Mouse (Mus musculus): ENCODE measurements at regions not wholly inside any gene's neighbourhood (a gene's known extent, or its start where the extent isn't known, plus 50 kb on each side); places are given as distances from the start of the nearest gene placed in this dataset.
"Not testable (repeated sequence)": the region's sequence is repeated elsewhere in the genome, so short reads cannot be mapped to it uniquely, and the experiment has no call there.

DNA sequence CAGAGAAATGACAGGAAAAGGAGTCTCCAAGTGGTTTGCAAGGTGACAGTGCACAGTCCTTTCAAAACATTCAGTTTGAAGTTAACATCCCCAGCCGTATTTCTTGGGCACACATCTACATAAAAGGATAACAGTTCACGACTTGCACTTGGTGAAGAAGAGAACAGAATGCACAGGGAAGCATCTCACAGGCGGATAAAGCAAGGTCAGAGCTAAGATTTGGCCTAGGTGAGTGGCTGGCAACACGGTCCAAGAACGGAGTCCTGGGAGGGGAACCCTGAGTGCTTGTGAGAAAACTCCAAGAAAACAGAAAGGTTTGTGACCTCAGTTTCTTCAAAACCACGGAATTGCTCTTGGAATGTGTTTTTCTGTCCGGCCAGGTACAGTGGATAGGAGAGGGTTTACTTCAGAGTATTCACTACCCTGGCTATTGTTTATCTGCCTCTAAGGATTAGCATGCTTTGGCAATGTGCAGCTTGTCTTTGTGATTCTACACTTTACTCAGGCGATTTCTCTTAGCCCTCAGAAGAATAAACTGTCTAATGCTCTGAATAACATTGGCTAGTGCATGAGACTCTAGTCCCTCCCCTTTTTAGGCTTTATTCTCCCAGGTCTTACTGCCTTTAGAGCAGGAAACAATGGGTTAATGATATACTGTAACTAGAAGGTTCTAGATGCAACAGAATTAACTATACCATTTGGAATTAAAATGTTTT, 73.4 kb upstream of the Chd2 start:
- intact Hi-C loops (cut with DNase I; ENCODE audit: low total_unique reads): loop anchor here (5.0 kb wide), 1 partner anchor 73 kb away; the partner anchor contains the start of gene Chd2
- DNase-seq: no peak

DNA sequence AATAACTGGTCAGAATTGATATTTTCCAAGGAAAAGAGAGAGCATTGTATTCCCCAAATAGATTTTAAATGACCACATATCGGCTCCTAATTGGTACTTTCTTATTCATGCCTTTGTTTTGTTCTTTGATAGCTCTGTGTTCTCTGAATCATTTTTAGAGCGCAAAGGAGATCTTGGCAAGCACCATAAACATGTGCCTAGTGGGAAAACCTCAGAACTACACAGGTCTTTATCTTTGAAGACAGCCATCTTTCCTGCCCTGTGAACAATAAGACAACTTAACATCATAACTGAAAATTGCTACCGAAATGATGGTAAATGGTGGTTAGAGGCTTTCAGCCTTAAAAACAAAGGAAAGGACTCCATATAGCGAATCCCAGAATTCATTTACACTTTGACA, 72.7 kb upstream of the Chd2 start:
- intact Hi-C loops (cut with DNase I; ENCODE audit: low total_unique reads): no loop called here

DNA sequence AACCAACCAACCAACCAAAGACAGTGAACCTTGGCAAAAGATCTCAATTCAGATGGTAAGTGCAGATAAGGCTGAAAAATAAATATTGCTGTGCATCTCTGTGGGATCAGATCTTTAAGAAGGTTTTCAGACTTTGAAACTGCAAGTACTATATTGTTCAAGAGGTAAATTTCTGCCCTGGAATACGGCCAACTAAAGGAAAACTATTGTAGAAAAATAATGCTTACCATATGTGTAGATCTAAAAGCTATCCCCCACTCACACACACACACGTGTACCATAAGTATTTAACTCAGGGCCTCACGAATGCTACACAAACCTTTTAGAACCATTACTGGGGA, 71.1 kb upstream of the Chd2 start:
- DNase-seq: no peak
- intact Hi-C loops (cut with DNase I; ENCODE audit: low total_unique reads): no loop called here

More for the DNA sequence above, 72.7 kb upstream of the Chd2 start:
- no peak for DNase-seq

DNA sequence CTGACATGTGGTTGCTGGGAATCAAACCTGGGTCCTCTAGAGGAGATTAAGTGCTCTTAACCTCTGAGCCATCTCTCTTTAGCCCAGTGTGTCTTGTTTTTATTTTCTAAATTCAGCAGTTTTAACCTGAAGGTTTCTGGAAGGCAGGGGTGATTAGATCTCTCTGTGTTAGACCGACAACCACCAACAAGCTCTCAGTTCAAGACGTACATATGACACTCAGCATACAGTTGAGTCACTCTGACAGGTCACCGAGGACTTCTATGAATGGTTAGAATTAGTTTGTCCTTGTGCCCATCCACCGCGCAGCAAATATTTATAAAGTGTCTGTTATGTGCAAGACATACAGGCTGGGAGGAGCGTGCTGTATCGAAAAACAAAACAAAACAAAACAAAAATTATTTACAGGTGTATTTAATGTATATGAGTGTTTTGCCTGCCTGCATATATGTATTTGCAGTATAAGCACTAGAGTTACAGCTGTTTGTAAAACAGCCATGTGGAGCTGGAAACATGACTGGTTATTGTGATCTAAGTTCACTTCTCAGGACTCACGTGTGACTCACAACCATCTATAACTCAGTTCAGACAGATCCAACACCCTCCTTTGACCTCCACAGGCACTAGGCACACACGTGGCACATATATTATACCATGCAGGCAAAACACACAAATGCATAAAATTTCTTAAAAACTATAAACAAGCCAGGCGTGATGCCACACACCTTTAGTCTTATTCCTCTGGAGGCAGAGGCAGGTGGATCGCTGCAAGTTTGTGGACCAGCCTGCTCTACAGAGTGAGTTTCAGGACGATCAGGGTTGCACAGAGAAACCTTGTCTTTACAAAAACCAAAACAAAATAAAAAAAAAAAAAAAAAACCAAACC, 70.5 kb upstream of the Chd2 start:
- no peak for DNase-seq
- intact Hi-C loops (cut with DNase I; ENCODE audit: low total_unique reads): no loop called here

DNA sequence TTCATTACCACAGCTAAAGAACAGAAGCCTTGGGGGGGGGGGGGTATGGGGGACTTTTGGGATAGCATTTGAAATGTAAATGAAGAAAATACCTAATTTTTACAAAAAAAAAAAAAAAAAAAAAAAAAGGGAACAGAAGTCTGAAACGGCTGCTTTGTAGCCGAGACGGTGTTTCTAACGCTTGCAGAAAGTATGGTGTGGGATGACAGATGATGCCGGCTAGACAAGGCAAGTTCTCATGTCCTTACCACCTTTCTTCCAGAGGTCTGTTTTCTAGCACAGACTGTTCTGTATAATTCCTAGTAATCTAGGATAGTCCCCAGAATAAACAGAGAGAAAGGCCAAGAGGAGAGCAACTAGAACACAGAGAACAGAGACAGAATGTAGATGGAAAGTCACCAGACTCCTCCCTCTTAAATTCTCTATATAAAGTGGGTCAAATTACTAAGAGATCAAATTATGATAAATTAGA, 67.2 kb upstream of the Chd2 start:
- intact Hi-C loops (cut with DNase I; ENCODE audit: low total_unique reads): no loop called here

DNA sequence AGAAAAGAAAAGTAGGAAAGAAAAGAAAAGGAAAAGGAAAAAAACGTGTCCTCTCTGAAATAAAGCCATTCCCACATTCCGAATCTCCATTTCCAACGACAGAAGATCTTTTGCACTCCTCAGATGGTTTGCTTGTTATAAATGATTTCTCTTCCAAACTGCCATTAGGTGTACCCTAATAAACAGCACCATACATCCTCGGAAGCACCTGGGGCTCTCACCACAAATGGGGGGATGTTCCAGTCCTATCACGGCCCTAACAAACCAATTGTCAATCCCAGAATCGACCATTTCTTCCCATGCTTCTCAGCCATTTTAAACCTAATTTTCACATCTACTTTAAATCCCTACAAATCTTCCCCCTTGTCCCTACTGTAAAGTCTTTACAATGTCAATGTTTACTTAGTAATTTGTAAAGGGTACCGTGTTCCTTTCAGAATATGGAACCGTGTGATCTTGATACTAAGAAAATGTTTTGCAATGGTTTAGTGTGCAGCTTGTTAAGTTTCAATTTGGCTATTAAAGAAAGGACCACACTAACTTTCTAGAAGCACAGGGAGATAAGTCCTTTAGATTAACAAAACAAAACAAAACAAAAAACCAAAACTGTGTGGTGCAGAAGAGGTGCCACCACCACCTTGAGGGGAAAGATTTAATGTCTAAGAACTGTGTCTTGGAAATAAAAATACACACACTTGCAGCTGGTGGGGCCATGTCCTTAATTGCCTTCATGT, 66.6 kb upstream of the Chd2 start:
- intact Hi-C loops (cut with DNase I; ENCODE audit: low total_unique reads): no loop called here
- no peak for DNase-seq

More for the DNA sequence above, 67.2 kb upstream of the Chd2 start:
- no peak for DNase-seq

DNA sequence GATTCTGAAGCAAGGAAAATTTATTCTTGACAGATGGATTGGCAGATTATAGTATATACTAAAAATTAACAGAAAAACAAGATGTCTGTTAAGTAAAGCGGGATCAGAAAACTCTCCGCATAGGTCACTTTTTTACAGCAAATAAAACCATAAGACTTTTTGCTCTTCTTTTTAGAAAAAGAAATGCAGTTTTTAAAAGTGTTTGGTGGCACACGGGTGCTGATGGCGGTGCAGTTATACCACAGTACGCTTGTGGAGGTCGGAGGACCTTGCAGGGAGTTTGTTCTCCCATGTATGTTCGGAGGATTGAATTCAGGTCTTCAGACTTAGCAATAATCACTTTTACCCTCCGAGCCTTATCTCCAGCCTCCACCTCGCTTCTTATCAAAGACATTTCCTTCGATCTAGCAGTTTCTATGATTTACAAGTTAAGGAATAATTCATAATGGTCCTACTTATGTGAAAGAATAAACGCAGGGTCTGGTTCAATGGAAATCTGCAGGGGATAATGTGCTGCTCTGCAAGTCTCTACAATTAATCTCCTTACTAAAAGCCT, 65.9 kb upstream of the Chd2 start:
- no peak for DNase-seq
- intact Hi-C loops (cut with DNase I; ENCODE audit: low total_unique reads): no loop called here

DNA sequence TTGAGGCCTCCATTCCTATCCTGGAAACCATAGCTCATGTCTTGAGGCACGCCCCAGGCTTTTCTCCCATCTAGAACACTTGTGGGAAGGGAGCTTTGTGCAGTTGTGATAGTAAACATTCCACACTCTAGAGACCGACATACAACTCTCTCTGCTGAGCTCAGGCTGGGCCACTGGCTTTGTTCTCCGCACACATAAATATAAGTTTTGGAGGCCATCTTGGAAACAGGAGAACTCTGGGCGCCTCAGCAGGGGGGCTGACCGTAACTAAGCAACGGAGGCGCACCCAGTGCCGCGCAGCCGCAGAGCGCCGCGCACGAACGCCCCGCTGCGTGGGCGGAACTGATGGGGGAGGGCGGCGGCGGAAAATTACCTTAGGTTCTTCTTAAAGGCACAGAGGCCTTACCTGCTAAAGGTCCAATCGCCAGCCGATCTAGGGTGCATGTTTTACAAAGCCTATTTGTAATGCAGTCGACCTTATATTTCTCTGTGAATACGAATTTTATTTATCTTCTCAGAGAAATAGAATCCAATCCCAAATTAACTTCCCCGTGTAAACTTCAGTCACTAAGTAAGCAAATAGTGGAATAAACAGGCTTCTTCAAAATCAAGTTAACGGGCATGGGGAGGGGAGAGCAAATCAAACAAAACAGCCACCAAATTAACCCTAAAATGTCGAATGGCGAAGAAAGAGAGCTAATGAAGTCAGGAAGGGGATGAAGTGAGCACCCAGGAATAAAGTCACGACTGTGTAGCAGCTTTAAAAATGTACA, 65.2 kb upstream of the Chd2 start:
- DNase-seq: peak; percentile 93
- intact Hi-C loops (cut with DNase I; ENCODE audit: low total_unique reads): no loop called here

DNA sequence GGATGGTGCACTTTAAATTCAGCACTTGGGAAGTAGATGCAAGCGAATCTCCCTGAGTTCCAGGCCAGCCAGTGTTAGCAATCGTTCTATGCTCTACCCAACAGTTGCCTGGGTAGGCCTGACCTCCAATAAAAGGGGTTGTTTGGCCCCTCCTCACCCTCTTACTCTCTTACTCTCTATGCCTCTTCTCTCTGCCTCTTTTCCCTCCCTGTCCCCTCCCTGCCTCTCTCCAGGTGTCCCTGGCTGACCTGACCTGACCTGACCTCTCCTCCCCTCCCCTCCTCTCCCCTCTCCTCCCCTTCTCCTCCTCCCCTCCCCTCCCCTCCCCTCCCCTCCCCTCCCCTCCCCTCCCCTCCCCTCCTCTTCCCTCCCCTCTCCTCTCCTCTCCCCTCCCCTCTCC, 63.0 kb upstream of the Chd2 start:
- intact Hi-C loops (cut with DNase I; ENCODE audit: low total_unique reads): no loop called here
- DNase-seq: no peak

DNA sequence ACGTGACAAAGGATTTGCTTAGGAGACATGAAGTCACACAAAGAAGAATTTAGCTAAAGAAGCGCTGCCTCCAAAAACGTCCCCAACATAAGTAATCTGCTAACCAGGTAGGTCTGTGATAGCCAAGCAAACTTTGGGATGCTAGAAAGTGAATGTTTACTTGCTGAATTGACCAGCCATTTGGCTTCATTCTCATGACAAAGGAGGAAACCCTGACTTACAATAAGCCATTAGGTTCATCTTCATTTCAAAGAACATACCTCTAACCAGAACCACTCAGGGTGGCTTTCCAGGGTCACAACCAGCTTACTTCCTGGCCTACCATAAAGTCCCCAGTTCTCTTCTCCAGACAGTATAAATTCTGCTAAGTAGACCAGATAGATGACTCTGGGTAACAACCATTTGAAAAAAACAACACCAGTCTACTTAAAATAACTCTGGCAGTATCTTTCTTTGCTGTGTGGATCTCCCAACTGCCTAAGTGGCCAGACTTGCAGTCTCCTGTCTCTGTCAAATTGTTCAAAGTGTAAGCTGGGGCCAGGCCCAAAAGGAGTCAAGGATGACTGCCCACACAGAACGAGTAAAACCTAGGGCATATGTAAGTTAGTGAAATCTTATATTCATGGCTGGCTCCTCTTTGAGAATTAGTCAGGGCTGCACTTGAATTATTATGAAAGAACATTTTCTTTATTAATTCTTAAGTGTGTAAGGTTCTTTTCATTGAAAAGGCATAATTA, 61.4 kb upstream of the Chd2 start:
- DNase-seq: no peak
- intact Hi-C loops (cut with DNase I; ENCODE audit: low total_unique reads): no loop called here

DNA sequence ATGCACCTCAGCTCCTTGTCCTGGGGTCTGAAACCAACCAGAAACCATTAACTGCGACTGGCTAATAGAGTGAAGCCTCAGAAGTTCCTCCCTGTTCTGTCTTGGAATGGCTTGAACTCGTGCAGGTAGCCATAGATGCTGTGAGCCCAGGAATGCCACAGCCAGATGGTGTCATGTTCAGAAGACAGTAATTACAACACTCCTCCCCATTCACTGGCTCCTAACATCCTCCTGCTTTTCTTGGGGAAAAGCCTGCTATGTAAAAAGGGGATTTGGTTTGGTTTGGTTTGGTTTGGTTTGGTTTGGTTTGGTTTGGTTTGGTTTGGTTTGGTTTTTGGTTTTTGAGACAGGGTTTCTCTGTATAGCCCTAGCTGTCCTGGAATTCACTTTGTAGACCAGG, 59.7 kb upstream of the Chd2 start:
- no peak for DNase-seq
- intact Hi-C loops (cut with DNase I; ENCODE audit: low total_unique reads): no loop called here

DNA sequence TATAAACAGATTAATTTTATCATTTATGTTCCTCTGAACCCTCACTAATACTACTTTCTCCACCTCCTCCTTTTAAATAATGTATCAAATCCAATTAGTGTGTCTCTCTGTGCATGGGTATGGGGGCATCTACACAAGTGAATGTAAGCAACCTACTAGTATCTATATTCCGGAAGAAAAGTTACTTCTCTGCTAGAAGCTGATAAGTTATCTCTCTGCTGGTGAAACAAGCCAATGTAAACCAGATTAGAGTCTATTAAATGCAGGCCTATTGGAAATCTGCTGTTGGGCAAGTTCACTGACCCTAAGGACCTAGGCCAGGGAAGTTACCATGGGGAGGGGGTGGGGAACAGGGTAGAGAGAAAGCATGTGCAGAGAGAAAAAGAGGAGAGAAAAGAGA, 59.1 kb upstream of the Chd2 start:
- intact Hi-C loops (cut with DNase I; ENCODE audit: low total_unique reads): no loop called here
- no peak for DNase-seq

DNA sequence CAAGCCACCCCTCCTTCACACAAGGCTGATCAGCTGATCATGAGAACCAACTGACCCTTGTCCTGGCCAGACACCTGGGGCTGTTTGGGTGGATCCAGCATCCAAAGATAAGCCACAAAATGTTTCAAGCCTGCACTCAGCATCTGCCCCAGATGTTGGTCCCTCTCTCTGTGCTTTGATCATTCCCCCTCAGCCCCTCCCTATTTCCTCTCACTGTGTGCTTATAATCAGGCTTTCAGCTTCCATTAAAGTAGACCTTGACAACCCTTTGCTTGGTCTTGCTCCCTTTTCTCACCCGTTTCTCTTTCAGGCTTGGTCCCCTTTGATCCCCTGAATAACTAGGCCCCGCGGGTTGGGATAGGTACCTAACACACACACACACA, 58.4 kb upstream of the Chd2 start:
- intact Hi-C loops (cut with DNase I; ENCODE audit: low total_unique reads); DNase-seq: not testable (repeated sequence)

DNA sequence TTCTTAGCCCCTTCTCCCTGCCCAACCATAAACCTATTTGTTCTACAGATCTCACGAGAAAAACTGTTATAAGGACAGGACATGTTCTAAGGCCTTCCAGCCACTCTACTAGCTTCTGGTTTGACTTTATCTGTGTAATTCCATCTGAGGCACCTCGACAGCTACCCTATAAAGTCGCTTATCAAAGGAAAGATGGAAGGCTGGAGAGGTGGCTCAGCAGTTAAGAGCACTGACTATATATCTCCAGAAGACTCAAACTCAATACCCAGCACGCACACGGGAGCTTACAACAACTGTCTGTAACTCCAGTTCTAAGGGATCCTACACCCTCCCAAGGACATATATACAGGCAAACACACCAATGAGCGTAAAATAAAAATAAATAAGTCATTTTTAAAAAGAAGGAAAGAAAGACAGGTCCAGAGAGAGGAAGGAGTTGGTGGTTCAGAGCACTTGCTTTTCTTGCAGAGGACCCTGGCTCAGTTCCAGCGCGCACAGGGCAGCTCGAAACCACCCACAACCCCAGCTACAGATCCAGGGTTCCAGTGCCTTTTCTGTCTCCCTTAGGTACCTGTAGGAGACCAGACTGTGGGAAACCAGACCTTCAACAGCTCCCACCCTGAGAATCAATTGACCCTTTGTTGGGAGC, 57.8 kb upstream of the Chd2 start:
- DNase-seq: no peak
- intact Hi-C loops (cut with DNase I; ENCODE audit: low total_unique reads): no loop called here

DNA sequence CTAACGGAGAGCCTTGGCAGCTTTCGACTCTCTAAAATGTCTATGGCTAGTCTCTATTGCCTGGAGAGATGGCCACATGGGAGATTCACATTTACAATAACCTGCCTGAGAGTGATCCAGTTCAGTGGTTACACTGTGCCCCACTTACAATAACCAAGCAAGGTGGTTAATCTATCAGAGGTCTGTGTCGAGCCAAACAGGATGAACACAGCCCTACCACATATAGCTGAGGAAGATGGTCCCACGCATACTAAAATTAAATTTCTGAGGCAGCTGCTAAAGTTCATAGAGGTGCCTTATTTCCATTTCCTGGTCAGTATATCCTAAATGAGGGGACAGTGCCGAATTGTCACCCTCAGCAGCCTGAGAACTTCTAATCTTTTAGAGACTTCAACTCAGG, 56.3 kb upstream of the Chd2 start:
- intact Hi-C loops (cut with DNase I; ENCODE audit: low total_unique reads): no loop called here
- DNase-seq: no peak

DNA sequence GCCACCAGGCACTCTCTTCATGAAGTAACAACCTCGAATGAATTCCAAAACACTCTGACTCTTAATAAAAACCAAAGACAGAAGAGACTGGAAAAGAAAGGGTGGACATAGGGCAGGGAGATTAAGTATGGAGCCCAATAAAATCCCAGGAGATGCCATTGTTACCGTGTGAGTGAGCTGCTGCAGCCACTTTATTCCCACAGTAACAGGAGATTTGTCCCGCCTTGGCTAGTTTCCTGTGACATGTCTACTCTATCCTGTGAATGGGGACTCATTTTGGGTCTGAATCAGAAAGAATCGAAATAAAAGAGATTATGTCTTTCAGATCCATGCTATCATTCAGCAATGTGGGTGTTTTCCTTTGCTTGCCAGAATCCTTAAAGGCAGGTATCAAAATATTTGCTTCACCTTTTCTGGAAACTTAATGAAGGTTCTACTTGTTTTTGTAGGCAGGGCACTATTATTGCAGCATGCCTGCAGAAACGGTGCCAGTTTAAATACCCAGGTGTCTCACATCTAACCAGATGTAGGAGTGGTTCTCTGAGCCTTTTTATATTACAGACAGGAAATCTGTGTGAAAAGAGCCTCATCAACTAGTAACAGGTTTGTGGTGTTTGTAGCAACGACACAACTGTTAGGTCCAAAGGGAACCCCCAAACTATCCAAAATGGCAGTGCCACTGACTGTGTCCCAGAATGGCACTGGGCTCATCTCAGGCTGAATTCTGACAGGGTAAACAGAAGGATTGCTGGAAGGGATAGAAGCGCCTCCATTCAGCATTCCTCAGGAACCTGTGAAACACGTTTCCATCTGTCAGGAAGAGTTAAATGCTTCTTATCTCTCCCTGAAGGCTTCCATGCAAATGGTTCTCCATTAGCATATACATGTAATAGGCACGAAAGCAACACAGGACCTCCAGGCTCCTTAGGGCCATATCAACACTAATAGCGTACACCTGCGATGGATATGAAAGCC, 55.5 kb upstream of the Chd2 start:
- intact Hi-C loops (cut with DNase I; ENCODE audit: low total_unique reads): no loop called here
- no peak for DNase-seq

DNA sequence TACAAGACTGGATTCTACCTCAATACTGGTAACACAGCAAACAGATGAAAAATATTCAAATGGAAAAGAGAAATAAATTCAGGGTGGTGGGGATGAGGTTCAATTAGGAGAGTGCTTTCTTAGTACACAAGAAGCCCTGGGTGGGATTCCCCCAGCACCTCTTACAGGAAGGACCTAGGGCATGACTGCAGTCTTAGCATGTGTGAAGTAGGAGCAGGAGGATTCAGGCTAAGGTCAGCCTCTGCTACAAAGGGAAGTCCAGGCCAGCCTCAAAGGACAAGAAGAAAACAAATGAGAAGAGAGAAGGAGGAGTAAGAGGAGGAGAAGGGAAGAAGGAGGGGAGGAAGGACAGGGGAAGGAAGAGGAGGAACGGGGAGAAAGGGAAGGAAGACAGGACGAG, 54.8 kb upstream of the Chd2 start:
- DNase-seq: no peak
- intact Hi-C loops (cut with DNase I; ENCODE audit: low total_unique reads): no loop called here

Measured in gastrocnemius, postnatal 14 days (tissue).